Mouse (Mus musculus): Measurements from ENCODE around the gene Eml4. TPM values are rescaled to one million over a fixed set of nuclear protein-coding genes. Genes with fewer than 3 reads are reported as not detected.

Eml4 gene
- polyA plus RNA-seq, 1 experiment from 2014 or later, result 13.5 TPM

- Histone ChIP-seq H3K4me1 (no peaks in the 10 kb centered on the region), H3K36me3 (peaks cover 46% of the 10 kb centered on the region), H3K4me3 (no peak overlapping the region), H3K27me3 (replicated peaks) (no peaks in the 10 kb centered on the region), H3K9ac (no peak overlapping the region), H3K27ac (no peak overlapping the region), H3K9me3 (replicated peaks) (no peaks in the 10 kb centered on the region), H3K4me2 (no peak overlapping the region)
- WGBS (ENCODE audit: insufficient replicate concordance), result 80% methylated on average over 7 of the region's 7 CpGs
- no peak for ATAC-seq
Measured at GRCm38 (mm10) chr17:83481551-83481950, 130.8 kb downstream of the Eml4 start.

- peaks cover 32% of the 10 kb centered on the region for H3K36me3 ChIP-seq
- no peak for ATAC-seq
- H3K4me2 ChIP-seq, result no peak overlapping the region
- no peaks in the 10 kb centered on the region for H3K27me3 ChIP-seq (replicated peaks)
- no peak overlapping the region for H3K27ac ChIP-seq
- H3K9ac ChIP-seq, result no peak overlapping the region
- no peak overlapping the region for H3K4me3 ChIP-seq
- H3K4me1 ChIP-seq, result no peaks in the 10 kb centered on the region
- H3K9me3 ChIP-seq (replicated peaks), result no peaks in the 10 kb centered on the region
- WGBS (ENCODE audit: insufficient replicate concordance), result 72% methylated on average over 7 of the region's 7 CpGs
Measured at GRCm38 (mm10) chr17:83482817-83483536, 132.2 kb downstream of the Eml4 start.

DNA sequence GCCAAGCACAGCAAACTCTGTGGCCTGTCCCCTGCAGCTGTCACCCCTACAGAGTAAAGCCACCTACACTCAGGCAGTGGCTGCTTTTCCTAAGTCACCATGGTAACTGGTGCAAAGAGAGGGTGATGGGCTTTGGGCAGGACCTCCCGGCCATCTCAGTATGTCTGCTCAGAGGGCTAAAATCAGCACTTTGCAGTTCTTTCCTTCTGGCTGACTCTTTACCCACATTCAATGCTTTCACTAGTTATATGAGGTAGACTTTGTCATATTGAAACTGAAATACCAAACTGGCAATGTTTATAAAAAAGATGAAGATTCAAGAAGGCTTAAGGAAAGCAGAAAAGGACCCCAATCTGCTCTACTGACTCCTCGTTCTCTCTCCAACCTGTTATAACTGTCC is 133.1 kb downstream of the Eml4 start:
- Histone ChIP-seq H3K9ac (no peak overlapping the region), H3K9me3 (replicated peaks) (no peaks in the 10 kb centered on the region), H3K36me3 (peaks cover 24% of the 10 kb centered on the region), H3K4me1 (no peaks in the 10 kb centered on the region), H3K27ac (no peak overlapping the region), H3K4me2 (no peak overlapping the region), H3K27me3 (replicated peaks) (no peaks in the 10 kb centered on the region), H3K4me3 (no peak overlapping the region)
- 73% methylated on average over 2 of the region's 2 CpGs for WGBS (ENCODE audit: insufficient replicate concordance)
- ATAC-seq, result no peak

- no peak for ATAC-seq
- Histone ChIP-seq H3K4me2 (no peak overlapping the region), H3K9me3 (replicated peaks) (0 out of 2 replicates have a peak, but pooled peaks cover 6% of the 10 kb centered on the region), H3K36me3 (0 out of 2 replicates have a peak, but pooled peaks cover 6% of the 10 kb centered on the region), H3K27me3 (replicated peaks) (no peaks in the 10 kb centered on the region), H3K4me3 (no peak overlapping the region), H3K9ac (no peak overlapping the region), H3K27ac (no peak overlapping the region), H3K4me1 (no peaks in the 10 kb centered on the region)
- WGBS (ENCODE audit: insufficient replicate concordance), result 65% methylated on average over 3 of the region's 3 CpGs
Measured at GRCm38 (mm10) chr17:83487762-83488161, 137.0 kb downstream of the Eml4 start.

GRCm38 (mm10) chr17:83498889-83499288 is 148.2 kb downstream of the Eml4 start:
- H3K27me3 ChIP-seq (replicated peaks), result no peaks in the 10 kb centered on the region
- no peak for ATAC-seq
- H3K9me3 ChIP-seq (replicated peaks), result peaks cover 10% of the 10 kb centered on the region; the same call in 1 of the 2 replicates
- 85% methylated on average over 5 of the region's 5 CpGs for WGBS (ENCODE audit: insufficient replicate concordance)
- H3K36me3 ChIP-seq, result peaks cover 77% of the 10 kb centered on the region
- no peak overlapping the region for H3K27ac ChIP-seq
- no peak overlapping the region for H3K9ac ChIP-seq
- no peak overlapping the region for H3K4me2 ChIP-seq
- H3K4me1 ChIP-seq, result no peaks in the 10 kb centered on the region
- no peak overlapping the region for H3K4me3 ChIP-seq

- WGBS (ENCODE audit: insufficient replicate concordance), result 86% methylated on average over 4 of the region's 4 CpGs
- H3K4me2 ChIP-seq, result no peak overlapping the region
- ATAC-seq, result no peak
- no peak overlapping the region for H3K27ac ChIP-seq
- no peaks in the 10 kb centered on the region for H3K27me3 ChIP-seq (replicated peaks)
- H3K36me3 ChIP-seq, result peaks cover 83% of the 10 kb centered on the region
- no peak overlapping the region for H3K4me3 ChIP-seq
- peaks cover 10% of the 10 kb centered on the region; the same call in 1 of the 2 replicates for H3K9me3 ChIP-seq (replicated peaks)
- H3K9ac ChIP-seq, result no peak overlapping the region
- H3K4me1 ChIP-seq, result no peaks in the 10 kb centered on the region
Measured at GRCm38 (mm10) chr17:83499692-83500091, 149.0 kb downstream of the Eml4 start.

GRCm38 (mm10) chr17:83503693-83504092 is 153.0 kb downstream of the Eml4 start:
- H3K27ac ChIP-seq, result no peak overlapping the region
- no peak for ATAC-seq
- no peak overlapping the region for H3K4me3 ChIP-seq
- no peaks in the 10 kb centered on the region for H3K27me3 ChIP-seq (replicated peaks)
- H3K4me2 ChIP-seq, result no peak overlapping the region
- no peak overlapping the region for H3K9ac ChIP-seq
- no peaks in the 10 kb centered on the region for H3K9me3 ChIP-seq (replicated peaks)
- 77% methylated on average over 2 of the region's 2 CpGs for WGBS (ENCODE audit: insufficient replicate concordance)
- H3K4me1 ChIP-seq, result no peaks in the 10 kb centered on the region
- peaks cover 74% of the 10 kb centered on the region for H3K36me3 ChIP-seq

DNA sequence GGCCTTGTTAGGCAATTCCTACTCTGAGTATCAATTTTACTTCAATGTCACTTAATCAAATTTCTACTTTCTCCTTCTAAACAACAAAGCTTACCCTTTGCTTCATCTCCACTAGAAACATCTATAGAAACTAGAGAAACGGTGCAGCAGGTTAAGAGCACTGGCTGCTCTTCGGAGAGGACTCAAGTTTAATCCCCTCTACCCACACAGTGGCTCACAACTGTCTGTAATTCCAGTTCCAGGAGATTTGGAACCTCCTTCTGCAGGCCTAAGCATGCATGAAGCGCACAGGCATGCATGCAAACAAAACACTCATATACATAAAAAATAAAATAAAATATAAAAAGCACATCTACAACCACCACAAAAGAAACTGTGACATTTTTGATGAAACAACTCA is 161.4 kb downstream of the Eml4 start:
- no peak overlapping the region for H3K9ac ChIP-seq

GRCm38 (mm10) chr17:83513655-83514212 is 163.0 kb downstream of the Eml4 start:
- no peaks in the 10 kb centered on the region for H3K9me3 ChIP-seq (replicated peaks)
- H3K36me3 ChIP-seq, result peaks cover 6% of the 10 kb centered on the region; the same call in 1 of the 2 replicates
- H3K9ac ChIP-seq, result peak overlapping the region; percentile 93
- peak overlapping the region; percentile 98 for H3K4me3 ChIP-seq
- WGBS (ENCODE audit: insufficient replicate concordance), result 1% methylated on average over 24 of the region's 24 CpGs
- H3K27me3 ChIP-seq (replicated peaks), result no peaks in the 10 kb centered on the region
- H3K4me2 ChIP-seq, result peak overlapping the region; percentile 83
- H3K27ac ChIP-seq, result peak overlapping the region; percentile 82
- peaks cover 38% of the 10 kb centered on the region for H3K4me1 ChIP-seq
- ATAC-seq, result peak; percentile 71

More for the DNA sequence above, 161.4 kb downstream of the Eml4 start:
- Histone ChIP-seq H3K4me2 (peak overlapping the region; percentile 83), H3K27ac (no peak overlapping the region), H3K4me1 (peaks cover 38% of the 10 kb centered on the region), H3K9me3 (replicated peaks) (no peaks in the 10 kb centered on the region), H3K4me3 (no peak overlapping the region), H3K36me3 (peaks cover 19% of the 10 kb centered on the region), H3K27me3 (replicated peaks) (no peaks in the 10 kb centered on the region)
- 88% methylated on average over 3 of the region's 3 CpGs for WGBS (ENCODE audit: insufficient replicate concordance)
- no peak for ATAC-seq

DNA sequence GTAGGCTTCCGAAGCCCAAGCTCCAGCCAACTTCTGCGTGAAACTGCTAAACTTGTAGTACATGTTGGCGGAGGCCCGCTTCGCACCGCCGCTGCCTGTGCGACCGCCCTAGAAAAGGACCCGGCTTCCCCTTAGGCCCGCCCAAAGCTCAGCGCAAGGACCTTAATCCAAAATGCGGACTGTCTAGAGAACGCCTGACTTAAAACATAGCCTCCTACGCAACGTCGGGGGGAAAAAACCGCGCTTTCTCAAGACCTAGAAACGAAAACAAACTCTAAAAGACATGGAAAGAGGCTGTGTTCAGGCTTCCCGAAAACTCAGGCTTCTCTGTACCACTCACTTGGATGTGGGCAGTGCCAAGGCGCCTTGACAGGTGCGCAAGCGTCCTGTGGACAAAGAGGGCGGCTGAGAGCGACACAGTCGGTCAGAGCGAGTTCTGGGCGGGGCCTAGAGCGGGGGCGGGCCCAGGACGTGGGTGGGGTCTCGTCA is 163.5 kb downstream of the Eml4 start:
- peak overlapping the region; percentile 98 for H3K4me3 ChIP-seq
- WGBS (ENCODE audit: insufficient replicate concordance), result 1% methylated on average over 33 of the region's 33 CpGs
- H3K36me3 ChIP-seq, result peaks cover 1% of the 10 kb centered on the region; the same call in 1 of the 2 replicates
- peak overlapping the region; percentile 82 for H3K27ac ChIP-seq
- no peaks in the 10 kb centered on the region for H3K27me3 ChIP-seq (replicated peaks)
- no peaks in the 10 kb centered on the region for H3K9me3 ChIP-seq (replicated peaks)
- ATAC-seq, result peak; percentile 98
- peak overlapping the region; percentile 83 for H3K4me2 ChIP-seq
- H3K9ac ChIP-seq, result peak overlapping the region; percentile 93
- peaks cover 38% of the 10 kb centered on the region for H3K4me1 ChIP-seq

GRCm38 (mm10) chr17:83517280-83518015 is 166.7 kb downstream of the Eml4 start, which contains the start of gene Cox7a2l:
Cox7a2l (minus strand) TSS chr17:83517330.
- H3K4me3 ChIP-seq, result no peak within 1 kb of the TSS
- WGBS (ENCODE audit: insufficient replicate concordance), result 83% methylated on average over 8 of the region's 8 CpGs
- no peaks in the 10 kb centered on the region for H3K9me3 ChIP-seq (replicated peaks)
- H3K36me3 ChIP-seq, result no peaks in the 10 kb centered on the region
- H3K4me2 ChIP-seq, result no peak within 1 kb of the TSS
- H3K27ac ChIP-seq, result no peak within 1 kb of the TSS
- H3K27me3 ChIP-seq (replicated peaks), result no peaks in the 10 kb centered on the region
- no peak within 1 kb of the TSS for H3K9ac ChIP-seq
- H3K4me1 ChIP-seq, result peaks cover 25% of the 10 kb centered on the region
- ATAC-seq, result no peak

DNA sequence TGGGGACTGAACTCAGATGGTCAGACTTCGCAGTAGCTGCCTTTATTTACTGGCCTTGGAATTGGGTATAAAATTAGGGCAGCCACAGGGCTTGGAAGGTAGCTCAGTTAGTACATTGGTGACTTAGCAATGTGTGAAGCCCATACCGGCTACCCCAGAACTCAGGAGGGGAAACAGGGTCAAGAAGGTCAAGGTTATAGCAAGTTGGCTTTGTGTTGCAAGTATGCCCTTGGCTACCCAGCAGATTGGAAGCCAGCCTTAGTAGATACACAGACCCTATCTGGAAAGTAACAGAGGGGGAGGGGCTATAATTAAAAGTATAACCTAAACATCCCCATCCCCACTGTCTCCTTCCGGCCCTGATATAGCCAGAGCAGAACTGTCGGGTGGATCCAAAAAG is 171.2 kb downstream of the Eml4 start:
- ATAC-seq, result no peak
- H3K27me3 ChIP-seq (replicated peaks), result no peaks in the 10 kb centered on the region
- no peaks in the 10 kb centered on the region for H3K9me3 ChIP-seq (replicated peaks)
- 79% methylated on average over 4 of the region's 4 CpGs for whole genome bisulfite sequencing (ENCODE audit: insufficient replicate concordance)
- peaks cover 24% of the 10 kb centered on the region for H3K4me1 ChIP-seq
- H3K27ac ChIP-seq, result no peak overlapping the region
- no peak overlapping the region for H3K4me3 ChIP-seq
- no peak overlapping the region for H3K4me2 ChIP-seq
- no peak overlapping the region for H3K9ac ChIP-seq
- no peaks in the 10 kb centered on the region for H3K36me3 ChIP-seq
